Mouse (Mus musculus): ENCODE results near the gene Cntn1.

DNA sequence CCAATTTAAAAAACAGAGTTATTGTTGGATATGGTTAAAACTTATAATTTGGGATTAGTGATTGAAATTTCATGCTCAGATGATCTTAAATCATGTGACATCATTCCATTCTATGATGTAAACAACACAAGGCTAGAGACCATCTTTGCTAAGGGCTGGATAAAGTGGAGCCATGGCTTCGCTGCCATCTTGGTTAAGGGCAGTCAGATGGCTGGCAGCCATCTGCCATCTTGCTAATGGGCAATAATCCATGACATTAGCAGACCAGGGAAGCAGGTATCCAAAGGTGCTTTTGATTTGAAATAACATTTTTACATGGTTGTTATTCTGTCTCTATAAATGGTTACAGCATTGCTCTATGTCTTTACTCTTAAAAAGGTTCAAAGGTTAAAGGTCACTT lies 16.9 kb upstream of the Cntn1 start:
- TF ChIP-seq EP300 (optimal IDR thresholded peaks at IDR 0.05) (no peak), CTCF (IDR thresholded peaks at IDR 0.05; ENCODE audit: low read depth) (no peak)
